Mouse (Mus musculus) stomach, postnatal 0 days (tissue): ENCODE measurements around the gene Ddt.

Source experiments
- CTCF ChIP-seq: IDR thresholded peaks from 2 replicates; pipeline ENCODE4 v1.5.1; 2016; ENCODE audit warnings: antibody characterized with exemption, low read depth, mild to moderate bottlenecking, moderate library complexity
- EP300 ChIP-seq: optimal IDR thresholded peaks from 2 replicates; pipeline ENCODE3; 2016; ENCODE audit warnings: antibody characterized with exemption

DNA sequence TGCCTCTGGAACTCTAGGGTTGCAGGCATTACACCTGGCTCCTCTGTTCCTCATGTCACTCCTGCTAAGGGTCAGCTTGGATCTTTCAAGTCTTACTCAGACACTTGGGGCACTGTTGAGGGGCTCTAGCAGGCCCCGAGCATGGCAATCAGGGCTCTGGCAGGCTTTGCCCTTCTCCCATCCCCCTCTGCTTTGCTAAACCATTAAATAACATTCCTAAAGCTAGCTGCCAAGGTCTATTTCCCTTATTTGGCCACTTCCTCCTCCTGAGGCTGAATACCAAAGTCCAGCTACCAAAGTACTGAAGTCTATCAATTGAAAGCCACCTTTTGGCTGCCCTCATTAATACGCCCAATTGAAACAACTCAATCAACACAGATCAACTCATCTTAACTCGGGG, 21.7 kb upstream of the Ddt start:
- TF ChIP-seq CTCF: no peak
- no peak for TF ChIP-seq EP300
